Mouse (Mus musculus) forebrain, embryonic 16.5 days (tissue): Measurements from ENCODE around the gene Akap9. TPM values are rescaled to one million over a fixed set of nuclear protein-coding genes. Genes with fewer than 3 reads are reported as not detected.

ENCODE experiments used
- ATAC-seq: fragments of 200-750 bp; cut with Nextera tagmentation; 2 replicates; pipeline ENCODE4 v1.8.0; 2017; ENCODE audit warnings: mild to moderate bottlenecking, moderate library complexity
- H3K27ac ChIP-seq: fragments of 300-500 bp; sonication (generic); 2 replicates; pipeline ENCODE4 v1.5.1; 2014; ENCODE audit warnings: low read length, control low read depth
- H3K27me3 ChIP-seq: fragments of 300-500 bp; sonication (generic); replicated peaks from 2 replicates; pipeline ENCODE4 v1.6.1; 2014; ENCODE audit warnings: low read length; ENCODE audit not compliant: control insufficient read depth, insufficient read depth
- H3K36me3 ChIP-seq: fragments of 300-500 bp; sonication (generic); 2 replicates; pipeline ENCODE4 v1.6.1; 2014; ENCODE audit not compliant: control insufficient read depth, insufficient read depth
- H3K4me1 ChIP-seq: fragments of 300-500 bp; sonication (generic); replicated peaks from 2 replicates; pipeline ENCODE4 v1.6.1; 2014; ENCODE audit warnings: low read length; ENCODE audit not compliant: control insufficient read depth, insufficient read depth
- H3K4me2 ChIP-seq: fragments of 300-500 bp; sonication (generic); 2 replicates; pipeline ENCODE4 v1.6.1; 2014; ENCODE audit warnings: mild to moderate bottlenecking, low read length, control low read depth
- H3K4me3 ChIP-seq: fragments of 300-500 bp; sonication (generic); replicated peaks from 2 replicates; pipeline ENCODE4 v1.5.1; 2014; ENCODE audit warnings: mild to moderate bottlenecking, low read length, control low read depth
- H3K9ac ChIP-seq: fragments of 300-500 bp; sonication (generic); replicated peaks from 2 replicates; pipeline ENCODE4 v1.6.1; 2014; ENCODE audit warnings: low read depth, low read length, control low read depth
- H3K9me3 ChIP-seq: fragments of 300-500 bp; sonication (generic); 2 replicates; pipeline ENCODE4 v1.6.1; 2016; ENCODE audit warnings: low read length; ENCODE audit not compliant: control insufficient read depth
- WGBS: fragments of 180-500 bp; shearing (Covaris S2); extraction: QIAGEN DNeasy Blood & Tissue Kit; methylation state at CpG from one replicate; pipeline ENCODE4 v1.1.7; 2014; 5-methylcytosine and 5-hydroxymethylcytosine counted together
- polyA plus RNA-seq: library from polyadenylated mRNA; unstranded; fragments of >200 nt; fragmentation: Nextera tagmentation; extraction: Ambion mirVana; gene quantifications from 2 replicates; pipeline ENCODE4 v1.2.1, GENCODE M21; 2015

Gene Akap9
- polyA plus RNA-seq, 1 experiment from 2014 or later = 385 TPM

GRCm38 (mm10) chr5:3954541-3954940, 26.7 kb downstream of the Akap9 start:
- H3K4me1 ChIP-seq = no peaks in the 10 kb centered on the region
- 90% methylated on average over 1 of the region's 1 CpGs for WGBS
- H3K36me3 ChIP-seq = peaks cover 39% of the 10 kb centered on the region
- H3K9me3 ChIP-seq = no peaks in the 10 kb centered on the region
- no peak overlapping the region for H3K4me2 ChIP-seq
- no peaks in the 10 kb centered on the region for H3K27me3 ChIP-seq
- no peak overlapping the region for H3K9ac ChIP-seq
- no peak overlapping the region for H3K27ac ChIP-seq
- H3K4me3 ChIP-seq = no peak overlapping the region
- ATAC-seq = no peak

- H3K4me3 ChIP-seq = no peak overlapping the region
- H3K4me2 ChIP-seq = no peak overlapping the region
- 95% methylated on average over 7 of the region's 7 CpGs for WGBS
- ATAC-seq = no peak
- H3K9ac ChIP-seq = no peak overlapping the region
- no peaks in the 10 kb centered on the region for H3K9me3 ChIP-seq
- peaks cover 46% of the 10 kb centered on the region for H3K36me3 ChIP-seq
- no peaks in the 10 kb centered on the region for H3K27me3 ChIP-seq
- H3K27ac ChIP-seq = no peak overlapping the region
- H3K4me1 ChIP-seq = no peaks in the 10 kb centered on the region
These were observed 33.4 kb downstream of the Akap9 start for GRCm38 (mm10) chr5:3961286-3961685.

GRCm38 (mm10) chr5:3968415-3968814, 40.6 kb downstream of the Akap9 start:
- no peaks in the 10 kb centered on the region for H3K27me3 ChIP-seq
- no peaks in the 10 kb centered on the region for H3K4me1 ChIP-seq
- H3K9me3 ChIP-seq = no peaks in the 10 kb centered on the region
- no peak overlapping the region for H3K4me3 ChIP-seq
- peaks cover 32% of the 10 kb centered on the region for H3K36me3 ChIP-seq
- no peak overlapping the region for H3K9ac ChIP-seq
- H3K27ac ChIP-seq = no peak overlapping the region
- no peak for ATAC-seq
- H3K4me2 ChIP-seq = no peak overlapping the region
- WGBS = 95% methylated on average over 9 of the region's 9 CpGs

GRCm38 (mm10) chr5:3969114-3969513, 41.3 kb downstream of the Akap9 start:
- Histone ChIP-seq H3K9ac (no peak overlapping the region), H3K9me3 (no peaks in the 10 kb centered on the region), H3K4me3 (no peak overlapping the region), H3K4me2 (no peak overlapping the region), H3K36me3 (peaks cover 34% of the 10 kb centered on the region), H3K27me3 (no peaks in the 10 kb centered on the region), H3K4me1 (no peaks in the 10 kb centered on the region), H3K27ac (no peak overlapping the region)
- WGBS = 98% methylated on average over 6 of the region's 6 CpGs
- ATAC-seq = no peak

GRCm38 (mm10) chr5:3970936-3971335, 43.1 kb downstream of the Akap9 start:
- 94% methylated on average over 2 of the region's 2 CpGs for WGBS
- Histone ChIP-seq H3K4me2 (no peak overlapping the region), H3K9ac (no peak overlapping the region), H3K4me3 (no peak overlapping the region), H3K27ac (no peak overlapping the region), H3K4me1 (no peaks in the 10 kb centered on the region), H3K36me3 (peaks cover 44% of the 10 kb centered on the region), H3K9me3 (no peaks in the 10 kb centered on the region), H3K27me3 (no peaks in the 10 kb centered on the region)
- no peak for ATAC-seq

- WGBS = 77% methylated on average over 5 of the region's 5 CpGs
- no peak for ATAC-seq
These were observed 45.9 kb downstream of the Akap9 start for GRCm38 (mm10) chr5:3973764-3974163.

GRCm38 (mm10) chr5:3974896-3975295, 47.0 kb downstream of the Akap9 start:
- Histone ChIP-seq H3K27me3 (no peaks in the 10 kb centered on the region), H3K4me3 (no peak overlapping the region), H3K36me3 (peaks cover 45% of the 10 kb centered on the region), H3K4me1 (no peaks in the 10 kb centered on the region), H3K27ac (no peak overlapping the region), H3K4me2 (no peak overlapping the region), H3K9me3 (no peaks in the 10 kb centered on the region), H3K9ac (no peak overlapping the region)
- no peak for ATAC-seq
- 54% methylated on average over 6 of the region's 6 CpGs for WGBS

More at GRCm38 (mm10) chr5:3973764-3974163, 45.9 kb downstream of the Akap9 start:
- Histone ChIP-seq H3K9me3 (no peaks in the 10 kb centered on the region), H3K4me1 (no peaks in the 10 kb centered on the region), H3K36me3 (peaks cover 51% of the 10 kb centered on the region), H3K27ac (no peak overlapping the region), H3K4me2 (no peak overlapping the region), H3K9ac (no peak overlapping the region), H3K4me3 (no peak overlapping the region), H3K27me3 (no peaks in the 10 kb centered on the region)

GRCm38 (mm10) chr5:3976111-3976510, 48.3 kb downstream of the Akap9 start:
- Histone ChIP-seq H3K9me3 (no peaks in the 10 kb centered on the region), H3K4me3 (no peak overlapping the region), H3K9ac (no peak overlapping the region), H3K27me3 (no peaks in the 10 kb centered on the region), H3K4me1 (no peaks in the 10 kb centered on the region), H3K27ac (no peak overlapping the region), H3K4me2 (no peak overlapping the region), H3K36me3 (peaks cover 39% of the 10 kb centered on the region)
- 95% methylated on average over 8 of the region's 8 CpGs for WGBS
- ATAC-seq = no peak

GRCm38 (mm10) chr5:3977904-3978303, 50.0 kb downstream of the Akap9 start:
- Histone ChIP-seq H3K4me3 (no peak overlapping the region), H3K9ac (no peak overlapping the region), H3K9me3 (no peaks in the 10 kb centered on the region), H3K27me3 (no peaks in the 10 kb centered on the region), H3K4me2 (no peak overlapping the region), H3K4me1 (no peaks in the 10 kb centered on the region), H3K36me3 (peaks cover 39% of the 10 kb centered on the region), H3K27ac (no peak overlapping the region)
- 96% methylated on average over 4 of the region's 4 CpGs for WGBS
- no peak for ATAC-seq

- Histone ChIP-seq H3K27ac (no peak overlapping the region), H3K9me3 (no peaks in the 10 kb centered on the region), H3K9ac (no peak overlapping the region), H3K4me3 (no peak overlapping the region), H3K4me2 (no peak overlapping the region), H3K27me3 (no peaks in the 10 kb centered on the region), H3K4me1 (no peaks in the 10 kb centered on the region), H3K36me3 (peaks cover 19% of the 10 kb centered on the region)
- 91% methylated on average over 1 of the region's 1 CpGs for whole genome bisulfite sequencing
- ATAC-seq = no peak
These were observed 61.8 kb downstream of the Akap9 start for GRCm38 (mm10) chr5:3989608-3990007.
